Mouse (Mus musculus): ENCODE results near the gene Clvs2.

The Clvs2 gene

DNA sequence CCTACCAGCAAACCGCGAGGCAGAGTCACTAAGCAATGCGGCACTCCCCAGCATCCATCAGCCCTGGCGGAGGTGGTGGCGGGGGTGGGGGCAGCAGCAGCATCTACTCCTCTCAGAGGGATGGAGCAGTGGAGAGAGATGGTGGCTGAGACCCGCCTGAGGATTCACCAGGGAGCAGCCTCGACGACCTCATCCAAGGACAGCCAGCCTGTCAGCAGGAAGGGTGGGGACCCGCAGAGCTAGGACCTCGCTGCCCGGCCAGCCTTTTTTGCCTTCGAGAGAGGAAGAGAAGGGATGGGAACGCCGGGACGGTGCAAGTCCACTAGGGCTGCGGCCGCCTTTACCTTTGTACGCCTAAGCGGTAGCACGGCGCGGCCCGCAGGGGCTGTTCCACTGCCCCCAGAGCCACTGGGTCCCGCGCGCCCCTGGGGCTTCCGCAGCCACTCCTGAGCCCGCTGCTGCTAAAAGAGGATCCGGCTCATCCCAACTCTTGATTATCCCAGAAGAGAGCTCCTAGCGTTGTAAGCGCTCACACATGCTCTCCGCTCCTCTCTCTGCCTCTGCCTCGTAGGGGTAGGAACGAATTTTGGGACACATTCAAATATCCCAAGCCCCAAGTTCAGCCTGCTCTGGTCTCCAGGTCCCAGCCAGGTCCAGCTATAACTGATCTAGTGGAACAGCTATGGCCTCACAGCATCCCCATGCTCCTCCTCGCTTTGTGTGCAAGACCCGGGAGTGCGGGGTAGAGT, at the start of gene Clvs2:
Gene Clvs2, minus strand, starts transcription at position 639 of the 749 bp plus-strand sequence.
- no peak for DNase-seq (ENCODE audit: extremely low spot score, low read depth, low spot score)

DNA sequence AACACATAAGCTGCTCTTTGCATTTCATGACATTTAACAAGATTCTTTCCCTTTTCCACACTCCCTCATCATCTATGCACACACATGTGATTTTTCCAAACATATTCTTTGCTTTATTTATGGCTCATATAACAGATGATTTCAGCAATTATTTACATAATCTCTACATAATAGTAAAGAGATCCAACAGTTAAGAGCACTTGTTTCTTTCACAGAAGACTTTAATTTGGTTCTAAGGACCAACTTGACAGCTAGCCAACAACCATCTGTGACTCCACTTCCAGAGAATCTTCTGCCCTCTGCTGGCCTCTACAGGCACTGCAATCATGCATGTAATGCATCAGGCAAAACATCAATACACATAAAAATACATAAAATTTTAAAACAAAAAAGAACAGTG, 28.6 kb upstream of the Clvs2 start:
- no peak for DNase-seq (ENCODE audit: extremely low spot score, low read depth, low spot score)

DNA sequence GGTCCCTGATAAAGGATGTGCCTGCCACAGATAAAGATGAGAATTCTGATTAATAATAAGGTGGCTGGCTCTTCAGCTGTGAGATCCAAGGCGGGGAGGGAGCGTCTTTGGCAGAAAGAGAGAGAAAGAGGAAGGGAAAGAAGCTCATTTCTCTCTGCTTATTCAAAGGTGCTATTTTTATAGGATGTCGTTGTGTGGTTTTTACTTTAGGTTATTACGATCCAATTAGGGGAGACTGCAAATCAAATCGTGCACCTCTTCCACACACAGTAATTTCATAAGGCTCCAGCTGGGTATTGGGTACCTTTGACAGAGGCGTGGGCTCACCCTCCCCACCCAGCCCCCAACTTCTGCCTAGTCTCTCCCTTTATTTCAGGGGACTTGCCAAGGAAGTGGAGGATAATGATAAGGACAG, 985 bp downstream of the Clvs2 start:
- no peak for DNase-seq (ENCODE audit: extremely low spot score, low read depth, low spot score)

DNA sequence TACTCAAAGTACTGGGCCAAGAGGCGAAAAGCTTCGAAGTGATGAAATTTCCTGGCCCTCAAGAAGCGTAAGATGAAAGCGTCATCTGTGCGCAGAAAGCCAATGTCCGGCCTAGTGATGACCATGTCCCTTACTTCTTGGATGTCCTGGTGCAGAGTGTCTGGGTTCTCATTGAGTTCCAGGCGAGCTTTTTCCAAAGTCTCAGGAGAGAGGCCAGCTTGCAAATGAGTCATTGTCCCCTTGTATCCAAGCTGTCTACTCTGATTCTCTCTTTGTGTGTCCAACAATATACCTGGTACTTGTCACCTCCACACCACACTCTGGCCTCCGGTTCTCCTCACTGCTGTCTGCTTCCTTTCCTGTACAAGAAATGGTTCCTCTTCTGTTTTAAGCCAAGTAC, 1.9 kb downstream of the Clvs2 start:
- DNase-seq (ENCODE audit: extremely low spot score, low read depth, low spot score) = no peak

DNA sequence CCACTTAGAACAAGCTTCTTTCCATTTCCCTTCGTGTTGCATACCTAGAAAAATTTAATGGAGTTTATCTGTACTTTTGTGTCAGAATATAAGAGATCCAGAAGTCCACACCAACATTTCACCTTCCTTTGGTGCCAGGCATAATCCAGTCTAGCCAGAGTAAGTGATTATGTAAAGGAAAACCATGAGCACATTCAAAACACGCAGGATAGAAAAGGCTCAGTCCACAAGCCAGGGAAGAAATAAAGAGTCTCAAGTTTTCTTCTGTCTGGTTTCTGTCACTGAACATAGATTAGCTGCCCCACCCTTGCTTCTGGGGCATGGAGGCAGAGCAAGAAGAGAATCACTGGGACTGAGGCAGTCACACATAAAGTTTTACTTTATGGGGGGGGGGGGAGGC, 8.4 kb downstream of the Clvs2 start:
- DNase-seq (ENCODE audit: extremely low spot score, low read depth, low spot score) = no peak

DNA sequence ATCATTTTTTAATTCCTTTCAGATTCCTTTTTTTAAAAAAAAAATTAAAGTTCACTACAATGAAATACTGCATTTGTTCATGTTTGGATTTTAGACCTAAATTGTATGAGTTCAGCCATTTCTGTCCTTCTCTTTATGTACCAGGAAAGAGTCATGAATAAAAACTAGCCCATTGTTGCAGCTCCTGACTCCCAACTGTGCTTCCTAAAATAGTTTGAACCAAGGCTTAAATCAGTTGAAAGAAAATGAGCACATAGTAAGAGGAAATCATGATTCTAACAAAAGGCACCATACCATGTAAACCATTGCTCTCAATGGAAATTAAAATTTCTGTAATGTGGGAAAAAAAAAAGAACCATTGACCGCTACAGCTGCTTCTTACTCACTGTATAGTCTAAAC, 11.4 kb downstream of the Clvs2 start:
- DNase-seq (ENCODE audit: extremely low spot score, low read depth, low spot score) = no peak

DNA sequence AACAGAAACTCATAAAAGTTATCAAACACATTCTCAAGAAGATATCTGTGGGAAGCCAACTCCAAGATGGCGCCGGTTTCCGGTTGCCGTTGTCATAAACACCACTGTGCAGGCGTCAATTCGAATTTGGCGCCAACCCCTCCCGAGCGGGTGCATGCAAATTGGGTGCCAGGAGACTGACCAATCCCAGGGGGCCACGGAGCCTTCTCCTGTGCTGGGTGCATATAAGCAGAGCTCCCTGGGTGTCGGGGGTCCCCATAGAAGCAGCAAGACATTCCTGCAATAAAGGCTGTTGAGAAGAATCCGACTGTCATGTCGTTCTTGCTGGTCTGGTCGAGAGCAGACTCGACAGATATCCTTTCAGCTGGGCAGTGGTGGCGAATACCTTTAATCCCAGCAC, 31.8 kb downstream of the Clvs2 start:
- no peak for DNase-seq (ENCODE audit: extremely low spot score, low read depth, low spot score)

DNA sequence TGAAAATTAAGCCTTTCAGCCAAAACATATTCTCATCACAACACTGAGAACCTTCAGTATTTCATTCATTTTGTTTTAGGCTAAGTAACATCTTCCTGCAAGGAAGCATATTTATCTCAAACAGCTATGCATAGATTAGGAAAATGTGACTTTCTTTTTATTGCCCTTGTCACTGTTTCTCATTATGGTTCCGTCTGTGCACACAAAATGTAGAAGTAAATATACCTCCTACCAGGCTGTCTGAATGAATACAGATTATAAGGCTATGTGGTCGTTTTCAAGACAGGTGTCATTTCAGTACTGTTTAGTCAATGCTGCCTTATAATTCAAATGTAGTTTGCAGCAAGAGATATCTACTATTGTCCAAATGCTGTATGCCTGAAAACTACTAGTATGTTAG, 35.8 kb downstream of the Clvs2 start:
- DNase-seq (ENCODE audit: extremely low spot score, low read depth, low spot score) = no peak

DNA sequence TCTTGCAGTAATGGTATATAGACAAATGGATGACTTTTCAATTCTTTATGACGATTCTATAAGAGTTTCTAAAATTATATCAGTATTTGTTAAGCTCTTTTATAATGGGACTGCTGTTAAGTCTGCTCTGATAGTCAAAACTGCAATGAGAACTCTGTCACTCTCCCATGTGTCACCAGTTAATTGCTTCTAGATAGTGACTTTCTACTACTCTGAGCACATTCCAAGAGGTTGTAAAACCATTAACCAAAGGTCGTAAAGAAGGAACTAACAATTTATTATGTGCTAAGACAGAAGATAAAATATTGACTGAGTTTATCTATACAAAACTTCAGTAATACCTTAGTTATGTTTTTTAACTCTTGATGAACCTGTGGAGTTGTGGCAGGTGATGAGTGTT, 37.5 kb downstream of the Clvs2 start:
- DNase-seq (ENCODE audit: extremely low spot score, low read depth, low spot score) = no peak

DNA sequence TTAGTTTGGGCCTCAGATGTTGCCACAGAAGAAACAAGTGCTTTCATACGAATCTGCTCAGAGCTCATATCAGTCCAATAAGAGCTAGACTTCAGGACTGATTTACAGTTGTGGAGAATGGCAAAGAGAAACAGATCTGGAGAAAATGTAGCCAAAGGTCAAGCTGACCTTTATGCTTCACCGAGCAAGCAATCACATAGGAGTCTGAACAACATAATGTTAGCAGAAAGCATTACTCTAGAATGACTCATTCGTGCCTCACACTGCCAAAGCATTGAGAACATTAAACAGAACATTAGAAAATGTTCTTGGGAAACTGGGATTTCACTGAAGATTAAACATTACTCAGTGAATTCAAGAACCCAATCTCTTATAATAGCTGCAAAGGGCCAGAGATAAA, 66.5 kb downstream of the Clvs2 start:
- DNase-seq (ENCODE audit: extremely low spot score, low read depth, low spot score) = no peak

DNA sequence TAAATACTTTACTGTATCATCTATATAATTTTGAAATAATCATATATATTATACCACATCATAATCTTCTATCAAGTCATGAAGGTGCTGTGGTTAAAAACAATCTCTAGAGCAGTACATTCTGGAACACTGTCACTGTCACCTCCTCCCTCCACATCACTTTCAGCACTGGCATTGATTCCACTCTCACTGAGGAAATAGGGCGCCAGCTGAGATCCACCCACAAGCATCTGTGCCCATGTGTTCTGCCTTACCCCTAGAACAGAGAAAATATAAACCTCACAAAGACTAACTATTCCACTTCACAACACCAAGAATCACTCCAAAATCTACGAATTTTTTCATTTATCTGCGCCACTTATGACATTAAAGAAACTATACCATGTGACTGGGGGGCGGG, 84.2 kb downstream of the Clvs2 start:
- DNase-seq (ENCODE audit: extremely low spot score, low read depth, low spot score) = no peak

Data from hindlimb bud, embryonic 11.5 days (tissue).